Mouse (Mus musculus) midbrain, postnatal 0 days (tissue): ENCODE data around the gene Glis2. TPM values are rescaled to one million over a fixed set of nuclear protein-coding genes. Genes with fewer than 3 reads are reported as not detected.

Experiments used
- ATAC-seq: fragments of 200-750 bp; cut with Nextera tagmentation; 2 replicates; pipeline ENCODE4 v1.8.0; 2017; ENCODE audit warnings: moderate number of reproducible peaks, mild to moderate bottlenecking, moderate TSS enrichment, moderate library complexity; ENCODE audit not compliant: low FRiP score
- DNase-seq: peaks from one replicate; pipeline ENCODE4 v3.0.0-alpha.2; 2015; ENCODE audit warnings: low spot score
- H3K27ac ChIP-seq: fragments of 300-500 bp; sonication (generic); 2 replicates; pipeline ENCODE4 v1.5.1; 2014; ENCODE audit warnings: low read depth, mild to moderate bottlenecking, low read length, mixed read lengths
- H3K27me3 ChIP-seq: fragments of 300-500 bp; sonication (generic); 2 replicates; pipeline ENCODE4 v1.6.1; 2014; ENCODE audit warnings: low read length, control low read depth, mixed read lengths; ENCODE audit not compliant: insufficient read depth
- H3K36me3 ChIP-seq: fragments of 300-500 bp; sonication (generic); 2 replicates; pipeline ENCODE4 v1.6.1; 2014; ENCODE audit warnings: low read length, control low read depth, mixed read lengths; ENCODE audit not compliant: insufficient read depth
- H3K4me1 ChIP-seq: fragments of 300-500 bp; sonication (generic); 2 replicates; pipeline ENCODE4 v1.6.1; 2014; ENCODE audit warnings: mild to moderate bottlenecking, control low read depth, antibody characterized with exemption, low read length, mixed read lengths; ENCODE audit not compliant: insufficient read depth
- H3K4me2 ChIP-seq: fragments of 300-500 bp; sonication (generic); 2 replicates; pipeline ENCODE4 v1.6.1; 2014; ENCODE audit warnings: low read depth, mild to moderate bottlenecking, low read length, mixed read lengths; ENCODE audit not compliant: poor library complexity, severe bottlenecking
- H3K4me3 ChIP-seq: fragments of 300-500 bp; sonication (generic); 2 replicates; pipeline ENCODE4 v1.5.1; 2014; ENCODE audit warnings: low read depth, mild to moderate bottlenecking, low read length, moderate library complexity
- H3K9ac ChIP-seq: fragments of 300-500 bp; sonication (generic); replicated peaks from 2 replicates; pipeline ENCODE4 v1.6.1; 2014; ENCODE audit warnings: mild to moderate bottlenecking, low read length, moderate library complexity, mixed read lengths; ENCODE audit not compliant: poor library complexity, severe bottlenecking
- H3K9me3 ChIP-seq: fragments of 300-500 bp; sonication (generic); 2 replicates; pipeline ENCODE4 v1.6.1; 2016; ENCODE audit warnings: low read length, control low read depth
- CTCF ChIP-seq: IDR thresholded peaks from 2 replicates; pipeline ENCODE4 v1.5.1; 2016; ENCODE audit warnings: antibody characterized with exemption, mild to moderate bottlenecking
- WGBS: fragments of 180-500 bp; shearing (Covaris S2); extraction: QIAGEN DNeasy Blood & Tissue Kit; methylation state at CpG from one replicate; pipeline ENCODE4 v1.1.7; 2014; 5-methylcytosine and 5-hydroxymethylcytosine counted together
- polyA plus RNA-seq: library from polyadenylated mRNA; unstranded; fragments of >200 nt; fragmentation: Nextera tagmentation; extraction: Ambion mirVana; gene quantifications from 2 replicates; pipeline ENCODE4 v1.2.1, GENCODE M21; 2015
- total RNA-seq: library from RNA; depleted of rRNA; stranded (reverse); fragments of >200 nt; gene quantifications from 2 replicates; pipeline ENCODE4 v1.2.3, GENCODE M21; 2014

Glis2 gene
- total and polyA plus RNA-seq, 2 experiments from 2014 or later = 12.0 to 20.6 TPM

DNA sequence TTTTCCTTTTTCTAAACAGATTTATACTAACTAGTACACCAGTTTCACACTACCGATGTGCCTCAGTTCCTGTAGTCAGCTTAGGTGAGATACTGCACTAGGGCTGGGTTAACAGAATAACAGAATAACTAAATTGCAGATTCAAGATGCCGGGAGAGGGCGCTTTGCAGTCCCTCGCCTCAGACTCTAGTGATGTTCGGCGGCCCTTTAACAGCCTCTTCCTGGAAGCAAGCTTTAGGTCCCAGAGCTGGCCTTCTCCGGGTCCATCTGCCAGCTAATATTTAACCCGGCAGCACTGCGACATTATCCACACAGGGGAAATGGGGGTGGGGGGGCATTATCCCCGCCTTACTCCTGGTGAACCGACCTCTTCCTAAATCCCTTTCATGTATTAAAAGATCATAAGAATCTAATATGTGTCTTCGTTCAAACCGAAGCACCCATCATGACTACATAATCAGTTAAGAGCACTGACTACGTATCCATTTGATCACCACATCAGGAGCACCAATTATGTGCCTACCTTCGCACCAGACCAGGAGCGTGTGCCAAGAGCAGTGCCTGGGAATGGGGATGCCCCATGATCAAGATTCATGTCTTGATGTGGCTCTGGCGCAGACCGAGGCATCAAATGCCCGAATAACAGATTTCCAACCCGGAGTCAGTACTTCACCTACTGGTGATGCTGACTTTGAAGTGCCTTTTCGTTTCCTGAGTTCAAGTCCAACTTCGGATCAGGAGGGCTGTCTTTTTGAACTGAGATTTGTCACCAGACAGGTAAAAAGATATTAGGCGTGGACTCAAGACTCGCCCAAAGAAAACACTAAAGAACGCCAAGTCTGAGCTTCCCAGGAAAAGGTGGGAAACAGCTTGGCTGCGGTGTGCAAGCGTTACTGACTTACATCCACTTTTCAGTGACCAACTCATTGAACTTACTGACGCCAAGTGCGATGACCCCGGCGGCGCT is 1.3 kb upstream of the Glis2 start:
- H3K9me3 ChIP-seq = no peaks in the 10 kb centered on the region
- peak; percentile 79 for TF ChIP-seq CTCF
- peak; percentile 84 for DNase-seq
- H3K27me3 ChIP-seq = no peaks in the 10 kb centered on the region
- peak overlapping the region; percentile 88; the same call in 1 of the 2 replicates for H3K27ac ChIP-seq
- H3K9ac ChIP-seq = peak overlapping the region; percentile 90
- H3K4me2 ChIP-seq = peak overlapping the region; percentile 92
- ATAC-seq = 0 out of 2 replicates have a peak, but pooled peaks have one; percentile 5
- peak overlapping the region; percentile 83 for H3K4me3 ChIP-seq
- no peaks in the 10 kb centered on the region; the same call in 1 of the 2 replicates for H3K36me3 ChIP-seq
- 10% methylated on average over 32 of the region's 32 CpGs for WGBS
- H3K4me1 ChIP-seq = peaks cover 15% of the 10 kb centered on the region; the same call in 1 of the 2 replicates

GRCm38 (mm10) chr16:4594814-4595526 is 457 bp downstream of the Glis2 start:
- Histone ChIP-seq H3K27me3 (no peaks in the 10 kb centered on the region), H3K9me3 (no peaks in the 10 kb centered on the region), H3K9ac (peak overlapping the region; percentile 90), H3K27ac (peak overlapping the region; percentile 88), H3K4me3 (peak overlapping the region; percentile 83), H3K4me2 (peak overlapping the region; percentile 92), H3K36me3 (no peaks in the 10 kb centered on the region; the same call in 1 of the 2 replicates), H3K4me1 (peaks cover 15% of the 10 kb centered on the region; the same call in 1 of the 2 replicates)
- TF ChIP-seq CTCF = no peak
- WGBS = 1% methylated on average over 28 of the region's 52 CpGs
- DNase-seq (peak; percentile 37), ATAC-seq (peak; percentile 35)

GRCm38 (mm10) chr16:4595527-4595963 is 1.0 kb downstream of the Glis2 start:
- no peak overlapping the region for H3K27ac ChIP-seq
- TF ChIP-seq CTCF = no peak
- DNase-seq = no peak

DNA sequence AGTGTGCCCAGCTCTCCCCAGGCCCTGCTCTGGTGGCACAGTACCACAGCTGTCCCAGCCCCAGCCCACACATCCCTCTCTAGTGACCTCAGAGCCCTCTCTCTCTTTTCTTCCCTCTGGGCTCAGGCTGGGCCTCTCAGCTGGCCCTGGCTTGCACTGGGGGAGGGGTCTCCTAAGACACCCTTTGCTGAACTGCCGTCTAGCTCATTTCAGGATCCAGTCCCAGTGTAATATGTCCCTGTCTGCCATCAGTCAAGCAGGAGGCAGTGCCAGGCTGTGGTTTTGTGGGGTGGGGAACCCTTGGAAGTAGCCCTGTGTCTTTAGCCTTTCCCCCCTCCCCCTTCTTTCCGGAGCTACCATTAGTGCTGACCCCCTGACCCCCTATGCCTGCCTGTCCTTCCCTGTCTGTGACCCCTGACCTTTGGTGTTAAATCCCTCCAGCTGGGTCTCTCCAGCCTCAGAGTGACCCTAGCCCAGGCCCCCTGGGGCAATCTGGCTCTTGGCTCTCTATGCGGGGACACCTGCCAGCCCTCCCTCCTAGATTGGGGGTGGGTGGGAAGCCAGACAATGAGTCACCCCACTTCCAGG is 1.7 kb downstream of the Glis2 start:
- 8% methylated on average over 3 of the region's 3 CpGs for WGBS
- TF ChIP-seq CTCF = no peak

More at GRCm38 (mm10) chr16:4595527-4595963, 1.0 kb downstream of the Glis2 start:
- Histone ChIP-seq H3K4me1 (peaks cover 15% of the 10 kb centered on the region; the same call in 1 of the 2 replicates), H3K4me2 (peak overlapping the region; percentile 92), H3K27me3 (no peaks in the 10 kb centered on the region), H3K9ac (peak overlapping the region; percentile 90), H3K4me3 (peak overlapping the region; percentile 83), H3K36me3 (no peaks in the 10 kb centered on the region; the same call in 1 of the 2 replicates), H3K9me3 (no peaks in the 10 kb centered on the region)
- peak; percentile 12; the same call in 1 of the 2 replicates for ATAC-seq
- WGBS = 1% methylated on average over 5 of the region's 5 CpGs

DNA sequence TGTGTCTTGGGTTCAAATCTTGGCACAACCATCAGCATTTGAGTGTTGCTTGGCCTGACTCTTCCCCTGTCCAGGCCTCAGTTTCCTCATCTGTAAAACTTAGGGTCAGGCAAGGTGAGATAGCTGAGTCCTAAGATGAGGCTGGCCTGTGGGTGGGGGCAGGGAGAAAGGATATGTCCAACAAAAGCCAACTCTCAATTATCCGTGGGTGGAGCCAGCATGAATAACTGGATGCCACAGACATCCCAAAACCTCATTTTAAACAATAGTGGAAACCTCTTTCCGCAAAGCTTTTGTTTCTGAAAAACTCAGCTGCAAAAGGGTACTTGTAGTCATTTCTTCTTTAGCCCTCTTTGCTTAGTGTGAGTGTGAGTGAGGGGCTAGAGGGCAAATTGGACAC is 2.3 kb downstream of the Glis2 start:
- Histone ChIP-seq H3K27me3 (no peaks in the 10 kb centered on the region), H3K27ac (no peak overlapping the region), H3K4me1 (peaks cover 15% of the 10 kb centered on the region; the same call in 1 of the 2 replicates), H3K9me3 (no peaks in the 10 kb centered on the region), H3K4me3 (0 out of 2 replicates have a peak overlapping the region, but pooled peaks have one; percentile 83), H3K4me2 (peak overlapping the region; percentile 92), H3K36me3 (no peaks in the 10 kb centered on the region), H3K9ac (no peak overlapping the region; the same call in 1 of the 2 replicates)
- TF ChIP-seq CTCF = no peak
- ATAC-seq (no peak), DNase-seq (no peak)
- 44% methylated on average over 2 of the region's 2 CpGs for WGBS

More for the DNA sequence above, 1.7 kb downstream of the Glis2 start:
- peak overlapping the region; percentile 90 for H3K9ac ChIP-seq
- H3K27ac ChIP-seq = no peak overlapping the region
- no peak for ATAC-seq
- DNase-seq = no peak
- H3K4me3 ChIP-seq = peak overlapping the region; percentile 83
- H3K27me3 ChIP-seq = no peaks in the 10 kb centered on the region
- no peaks in the 10 kb centered on the region for H3K36me3 ChIP-seq
- no peaks in the 10 kb centered on the region for H3K9me3 ChIP-seq
- H3K4me2 ChIP-seq = peak overlapping the region; percentile 92
- peaks cover 15% of the 10 kb centered on the region; the same call in 1 of the 2 replicates for H3K4me1 ChIP-seq
